Mouse (Mus musculus): Measurements from ENCODE around the gene Wdr20.

- TF ChIP-seq CTCF (IDR thresholded peaks at IDR 0.05; ENCODE audit: extremely low read depth, insufficient read depth, low read length) (no peak), POLR2A (IDR thresholded peaks at IDR 0.05; ENCODE audit: extremely low read depth, insufficient read depth, low read length) (no peak)
Measured at GRCm38 (mm10) chr12:110813132-110813531, 75.4 kb downstream of the Wdr20 start.

Data from cortical plate, adult 2 months (tissue).